Mouse (Mus musculus) spleen, postnatal 4 days (tissue): ENCODE measurements around the gene Myt1l.

ENCODE experiments used
- DNase-seq, 2 experiments: peaks; one replicate each; pipeline ENCODE4 v3.0.0; 2022; ENCODE audit warnings: low spot score in 2 of 2

Myt1l gene

GRCm38 (mm10) chr12:29815466-29815865 is 287.3 kb downstream of the Myt1l start:
- DNase-seq = no peak

- no peak for DNase-seq
Measured at GRCm38 (mm10) chr12:29816130-29816529, 287.9 kb downstream of the Myt1l start.

GRCm38 (mm10) chr12:29816761-29817160 is 288.6 kb downstream of the Myt1l start:
- no peak for DNase-seq

GRCm38 (mm10) chr12:29822216-29822615 is 294.0 kb downstream of the Myt1l start:
- no peak for DNase-seq

GRCm38 (mm10) chr12:29823766-29824417 is 295.7 kb downstream of the Myt1l start:
- DNase-seq = no peak

GRCm38 (mm10) chr12:29830571-29830970 is 302.4 kb downstream of the Myt1l start:
- no peak for DNase-seq

- DNase-seq = no peak
Measured at GRCm38 (mm10) chr12:29831356-29831755, 303.2 kb downstream of the Myt1l start.

GRCm38 (mm10) chr12:29837301-29837791 is 309.2 kb downstream of the Myt1l start:
- no peak for DNase-seq

- DNase-seq = no peak
Measured at GRCm38 (mm10) chr12:29838421-29838820, 310.2 kb downstream of the Myt1l start.

- no peak for DNase-seq
Measured at GRCm38 (mm10) chr12:29849936-29850335, 321.8 kb downstream of the Myt1l start.

- no peak for DNase-seq
Measured at GRCm38 (mm10) chr12:29854151-29854585, 326.0 kb downstream of the Myt1l start.

- peak; percentile 15 to 64 for DNase-seq
Measured at GRCm38 (mm10) chr12:29855007-29855406, 326.8 kb downstream of the Myt1l start.

- no peak for DNase-seq
Measured at GRCm38 (mm10) chr12:29860986-29861385, 332.8 kb downstream of the Myt1l start.

- DNase-seq = no peak
Measured at GRCm38 (mm10) chr12:29868295-29868694, 340.1 kb downstream of the Myt1l start.

GRCm38 (mm10) chr12:29868781-29869180 is 340.6 kb downstream of the Myt1l start:
- DNase-seq = no peak

GRCm38 (mm10) chr12:29872156-29872815 is 344.1 kb downstream of the Myt1l start:
- no peak for DNase-seq

GRCm38 (mm10) chr12:29873281-29873772 is 345.1 kb downstream of the Myt1l start:
- no peak for DNase-seq

GRCm38 (mm10) chr12:29877977-29878376 is 349.8 kb downstream of the Myt1l start:
- DNase-seq = no peak

- DNase-seq = peak in 1 of 2 experiments; percentile 70
Measured at GRCm38 (mm10) chr12:29882871-29883617, 354.9 kb downstream of the Myt1l start.

- no peak for DNase-seq
Measured at GRCm38 (mm10) chr12:29884376-29884775, 356.2 kb downstream of the Myt1l start.

- DNase-seq = peak in 1 of 2 experiments; percentile 64
Measured at GRCm38 (mm10) chr12:29894669-29895068, 366.5 kb downstream of the Myt1l start.

GRCm38 (mm10) chr12:29897533-29898085 is 369.4 kb downstream of the Myt1l start:
- no peak for DNase-seq
